Mouse (Mus musculus) intestine, embryonic 14.5 days (tissue): Measurements from ENCODE around the gene Mapk9. TPM values are rescaled to one million over a fixed set of nuclear protein-coding genes. Genes with fewer than 3 reads are reported as not detected.
"Not testable (repeated sequence)": the region's sequence is repeated elsewhere in the genome, so short reads cannot be mapped to it uniquely, and the experiment has no call there.

Experiments used
- ATAC-seq: fragments of 200-750 bp; cut with Nextera tagmentation; replicated peaks from 2 replicates; pipeline ENCODE4 v1.8.0; 2017; ENCODE audit warnings: low read depth, moderate number of reproducible peaks, moderate TSS enrichment, moderate library complexity; ENCODE audit not compliant: low FRiP score, low TSS enrichment
- DNase-seq: peaks from one replicate; pipeline ENCODE4 v3.0.0-alpha.2; 2018; ENCODE audit warnings: low spot score
- H3K27ac ChIP-seq: fragments of 300-500 bp; sonication (generic); 2 replicates; pipeline ENCODE4 v1.5.1; 2014; ENCODE audit warnings: low read depth, mild to moderate bottlenecking, control low read depth
- H3K27me3 ChIP-seq: fragments of 300-500 bp; sonication (generic); replicated peaks from 2 replicates; pipeline ENCODE4 v1.6.1; 2014; ENCODE audit warnings: low read length, control low read depth; ENCODE audit not compliant: control insufficient read depth, insufficient read depth
- H3K36me3 ChIP-seq: fragments of 300-500 bp; sonication (generic); 2 replicates; pipeline ENCODE4 v1.6.1; 2014; ENCODE audit warnings: low read length, control low read depth; ENCODE audit not compliant: control insufficient read depth, insufficient read depth
- H3K4me1 ChIP-seq: fragments of 300-500 bp; sonication (generic); replicated peaks from 2 replicates; pipeline ENCODE4 v1.6.1; 2014; ENCODE audit warnings: low read length, control low read depth, mixed read lengths; ENCODE audit not compliant: control insufficient read depth, insufficient read depth
- H3K4me2 ChIP-seq: fragments of 300-500 bp; sonication (generic); 2 replicates; pipeline ENCODE4 v1.6.1; 2014; ENCODE audit warnings: low read length
- H3K4me3 ChIP-seq: fragments of 300-500 bp; sonication (generic); 2 replicates; pipeline ENCODE4 v1.5.1; 2014; ENCODE audit warnings: low read depth, low read length, control low read depth, mixed read lengths
- H3K9ac ChIP-seq: fragments of 300-500 bp; sonication (generic); 2 replicates; pipeline ENCODE4 v1.6.1; 2014; ENCODE audit warnings: mild to moderate bottlenecking, low read length
- H3K9me3 ChIP-seq: fragments of 300-500 bp; sonication (generic); 2 replicates; pipeline ENCODE4 v1.6.1; 2016; ENCODE audit warnings: low read length, control low read depth; ENCODE audit not compliant: control insufficient read depth
- WGBS: fragments of 180-500 bp; shearing (Covaris S2); extraction: QIAGEN DNeasy Blood & Tissue Kit; methylation state at CpG from one replicate; pipeline ENCODE4 v1.1.7; 2014; 5-methylcytosine and 5-hydroxymethylcytosine counted together
- polyA plus RNA-seq: library from polyadenylated mRNA; unstranded; fragments of >200 nt; fragmentation: Nextera tagmentation; extraction: Ambion mirVana; gene quantifications from 2 replicates; pipeline ENCODE4 v1.2.1, GENCODE M21; 2014

The Mapk9 gene
- 32.2 and 33.4 TPM in 2 replicates for polyA plus RNA-seq

GRCm38 (mm10) chr11:49846401-49847070, at the start of gene Mapk9:
Mapk9 (plus strand) TSS chr11:49846751.
- WGBS: under 1% methylated on average over 67 of the region's 68 CpGs
- no peaks in the 10 kb centered on the region for H3K36me3 ChIP-seq
- peak within 1 kb of the TSS; percentile 63; the same call in 1 of the 2 replicates for H3K27ac ChIP-seq
- no peaks in the 10 kb centered on the region for H3K27me3 ChIP-seq
- peak within 1 kb of the TSS; percentile 78 for H3K9ac ChIP-seq
- H3K4me2 ChIP-seq: peak within 1 kb of the TSS; percentile 56
- no peaks in the 10 kb centered on the region for H3K9me3 ChIP-seq
- H3K4me3 ChIP-seq: peak within 1 kb of the TSS; percentile 62
- ATAC-seq (peak; percentile 99), DNase-seq (peak; percentile 97)
- peaks cover 19% of the 10 kb centered on the region for H3K4me1 ChIP-seq

DNA sequence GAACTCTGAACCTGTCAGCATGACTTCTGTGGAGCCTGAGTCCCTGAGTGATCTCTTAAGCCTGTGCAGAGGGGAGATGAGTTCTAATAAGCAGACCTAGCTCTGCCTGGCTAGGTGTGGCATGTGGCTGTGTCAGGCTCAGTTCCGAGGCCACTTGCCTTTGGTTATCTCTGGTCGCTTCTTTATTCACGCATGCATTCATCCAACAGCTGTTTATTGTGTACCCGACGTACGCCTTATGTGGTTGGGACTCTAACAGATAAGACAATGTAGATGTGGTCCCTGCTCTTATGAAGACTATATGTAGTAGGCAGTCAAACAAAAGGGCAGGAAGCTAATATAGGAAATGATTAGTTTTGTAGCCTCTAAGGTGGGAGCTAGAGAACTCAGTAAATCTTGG, 47.6 kb upstream of the Mapk9 start:
- Histone ChIP-seq H3K4me3 (no peak overlapping the region), H3K4me2 (no peak overlapping the region), H3K9me3 (no peaks in the 10 kb centered on the region), H3K27ac (no peak overlapping the region), H3K4me1 (peaks cover 6% of the 10 kb centered on the region), H3K36me3 (no peaks in the 10 kb centered on the region), H3K9ac (no peak overlapping the region), H3K27me3 (no peaks in the 10 kb centered on the region)
- WGBS: 87% methylated on average over 6 of the region's 6 CpGs
- ATAC-seq (no peak), DNase-seq (no peak)

DNA sequence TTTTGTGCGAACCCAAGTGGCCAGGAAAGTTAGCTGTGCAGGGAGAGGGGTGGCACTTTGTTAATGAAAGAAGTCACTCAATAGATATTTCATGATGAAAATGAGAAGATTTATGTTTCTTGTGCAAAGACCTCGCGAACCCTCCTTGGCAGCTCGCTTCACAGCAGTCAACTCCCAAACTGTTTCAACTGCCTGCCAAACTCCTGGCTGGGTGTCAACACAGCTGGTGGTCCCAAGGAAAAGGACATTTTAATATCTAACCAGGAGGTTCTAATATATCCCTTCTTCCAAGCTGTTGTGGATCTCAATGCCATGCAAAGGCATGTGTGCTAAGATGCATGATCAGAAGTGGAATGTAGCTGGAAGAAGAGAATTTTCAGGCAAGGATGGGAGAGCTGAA, 45.0 kb upstream of the Mapk9 start:
- DNase-seq (no peak), ATAC-seq (no peak)
- H3K4me3 ChIP-seq: no peak overlapping the region
- no peak overlapping the region for H3K4me2 ChIP-seq
- peaks cover 3% of the 10 kb centered on the region; the same call in 1 of the 2 replicates for H3K4me1 ChIP-seq
- 49% methylated on average over 4 of the region's 4 CpGs for WGBS
- no peaks in the 10 kb centered on the region for H3K9me3 ChIP-seq
- H3K27ac ChIP-seq: no peak overlapping the region
- H3K9ac ChIP-seq: no peak overlapping the region
- no peaks in the 10 kb centered on the region for H3K27me3 ChIP-seq
- no peaks in the 10 kb centered on the region for H3K36me3 ChIP-seq

DNA sequence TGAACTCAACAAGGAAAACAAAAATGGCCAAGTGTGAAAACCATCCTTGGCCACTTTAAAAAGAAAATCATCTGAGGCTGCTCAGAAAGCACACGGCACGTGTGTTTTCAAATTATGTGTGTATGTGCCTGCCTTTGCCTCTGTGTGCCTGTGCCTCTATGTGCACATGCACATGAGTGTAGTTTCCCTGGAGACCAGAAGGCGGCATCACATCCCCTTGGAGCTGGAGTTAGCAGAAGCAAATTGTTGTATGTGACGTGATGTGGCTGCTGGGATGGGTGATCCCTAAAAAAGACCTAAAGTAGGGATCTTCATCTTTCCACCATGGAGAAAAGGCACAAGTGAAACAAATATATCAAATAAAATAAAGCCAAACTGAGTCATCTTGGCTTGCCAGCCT, 42.8 kb upstream of the Mapk9 start:
- H3K9ac ChIP-seq: no peak overlapping the region
- DNase-seq (no peak), ATAC-seq (no peak)
- H3K36me3 ChIP-seq: peaks cover 2% of the 10 kb centered on the region; the same call in 1 of the 2 replicates
- no peak overlapping the region for H3K4me2 ChIP-seq
- WGBS: 98% methylated on average over 4 of the region's 4 CpGs
- H3K9me3 ChIP-seq: no peaks in the 10 kb centered on the region
- peaks cover 3% of the 10 kb centered on the region; the same call in 1 of the 2 replicates for H3K4me1 ChIP-seq
- H3K4me3 ChIP-seq: no peak overlapping the region
- H3K27me3 ChIP-seq: no peaks in the 10 kb centered on the region
- no peak overlapping the region for H3K27ac ChIP-seq

DNA sequence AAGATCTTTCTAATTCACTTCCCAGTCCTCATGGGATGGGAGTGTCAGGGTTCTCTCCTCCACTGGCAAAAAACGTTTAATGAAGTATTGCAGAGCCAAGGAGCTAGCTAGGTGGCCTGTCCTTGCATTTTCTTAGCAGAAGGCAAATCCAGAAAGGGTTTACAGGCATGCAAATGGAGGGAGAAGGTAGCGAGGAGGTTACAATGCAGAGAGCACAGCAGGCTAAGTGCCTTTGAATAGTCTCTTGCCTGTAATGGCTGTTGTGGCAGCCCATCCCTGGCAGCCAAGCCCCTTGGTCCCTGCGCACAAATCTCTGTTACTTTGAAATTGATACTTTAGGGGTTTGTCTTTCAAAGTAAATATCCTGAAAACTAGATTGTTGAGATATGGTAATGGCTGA, 40.3 kb upstream of the Mapk9 start:
- ATAC-seq (no peak), DNase-seq (no peak)
- peaks cover 4% of the 10 kb centered on the region; the same call in 1 of the 2 replicates for H3K36me3 ChIP-seq
- no peaks in the 10 kb centered on the region; the same call in 1 of the 2 replicates for H3K4me1 ChIP-seq
- no peaks in the 10 kb centered on the region for H3K27me3 ChIP-seq
- H3K4me3 ChIP-seq: no peak overlapping the region
- no peak overlapping the region for H3K27ac ChIP-seq
- no peak overlapping the region for H3K9ac ChIP-seq
- WGBS: 48% methylated on average over 3 of the region's 3 CpGs
- H3K4me2 ChIP-seq: no peak overlapping the region
- no peaks in the 10 kb centered on the region for H3K9me3 ChIP-seq

- WGBS: 83% methylated on average over 9 of the region's 9 CpGs
- H3K36me3 ChIP-seq: peaks cover 4% of the 10 kb centered on the region; the same call in 1 of the 2 replicates
- no peaks in the 10 kb centered on the region for H3K27me3 ChIP-seq
- H3K4me1 ChIP-seq: no peaks in the 10 kb centered on the region
- H3K4me2 ChIP-seq: no peak overlapping the region
- H3K9me3 ChIP-seq: no peaks in the 10 kb centered on the region
- no peak for ATAC-seq
- no peak overlapping the region for H3K9ac ChIP-seq
- H3K27ac ChIP-seq: no peak overlapping the region
- no peak overlapping the region for H3K4me3 ChIP-seq
- DNase-seq: no peak
Measured at GRCm38 (mm10) chr11:49808946-49809345, 37.6 kb upstream of the Mapk9 start.

GRCm38 (mm10) chr11:49810696-49811095, 35.9 kb upstream of the Mapk9 start:
- WGBS: 83% methylated on average over 7 of the region's 7 CpGs
- H3K27ac ChIP-seq, H3K9ac ChIP-seq, H3K4me2 ChIP-seq, DNase-seq, ATAC-seq, H3K27me3 ChIP-seq, H3K36me3 ChIP-seq, H3K4me3 ChIP-seq, H3K4me1 ChIP-seq, H3K9me3 ChIP-seq: not testable (repeated sequence)

GRCm38 (mm10) chr11:49811099-49811541, 35.4 kb upstream of the Mapk9 start:
- peaks cover 4% of the 10 kb centered on the region; the same call in 1 of the 2 replicates for H3K36me3 ChIP-seq
- ATAC-seq: no peak
- H3K9me3 ChIP-seq: no peaks in the 10 kb centered on the region
- 80% methylated on average over 8 of the region's 8 CpGs for WGBS
- no peak for DNase-seq
- H3K4me2 ChIP-seq: no peak overlapping the region
- no peak overlapping the region for H3K4me3 ChIP-seq
- H3K27ac ChIP-seq: no peak overlapping the region
- no peaks in the 10 kb centered on the region for H3K4me1 ChIP-seq
- no peak overlapping the region for H3K9ac ChIP-seq
- no peaks in the 10 kb centered on the region for H3K27me3 ChIP-seq

DNA sequence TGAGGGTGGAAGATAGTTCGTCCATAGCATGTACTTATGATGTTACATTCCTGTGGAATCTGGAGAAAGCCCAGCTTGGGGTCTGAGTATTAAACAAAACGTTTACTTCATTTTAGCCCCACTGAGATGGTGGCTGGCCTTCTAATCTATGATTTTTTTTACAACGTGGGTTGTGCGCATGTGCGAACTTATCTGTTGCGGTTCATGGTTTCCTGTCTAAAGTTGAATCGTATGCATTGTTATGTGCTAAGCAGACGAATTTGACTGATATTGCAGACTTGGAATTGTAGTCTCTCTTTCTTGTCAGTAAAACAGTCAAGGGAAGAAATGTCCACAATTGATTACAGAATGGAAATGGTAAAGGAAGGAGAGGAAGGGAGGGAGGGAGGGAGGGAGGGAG, 34.7 kb upstream of the Mapk9 start:
- DNase-seq (no peak), ATAC-seq (no peak)
- no peak overlapping the region for H3K4me2 ChIP-seq
- 82% methylated on average over 8 of the region's 8 CpGs for WGBS
- H3K27me3 ChIP-seq: no peaks in the 10 kb centered on the region
- no peak overlapping the region for H3K27ac ChIP-seq
- H3K9me3 ChIP-seq: no peaks in the 10 kb centered on the region
- H3K4me1 ChIP-seq: no peaks in the 10 kb centered on the region
- no peak overlapping the region for H3K9ac ChIP-seq
- H3K36me3 ChIP-seq: peaks cover 4% of the 10 kb centered on the region; the same call in 1 of the 2 replicates
- no peak overlapping the region for H3K4me3 ChIP-seq
